Mouse (Mus musculus) cerebellum, adult 2 months (tissue): ENCODE results near the gene Fchsd2.

ENCODE experiments used
- CTCF ChIP-seq: fragments of 200-500 bp; IDR thresholded peaks from 2 replicates; pipeline ENCODE4 v1.5.1; 2011; ENCODE audit warnings: low read depth, mild to moderate bottlenecking, control low read depth, low read length, moderate library complexity, borderline replicate concordance; ENCODE audit not compliant: insufficient read depth
- POLR2A ChIP-seq: fragments of 200-500 bp; IDR thresholded peaks from 2 replicates; pipeline ENCODE4 v1.6.1; 2011; ENCODE audit warnings: low read length, control low read depth, borderline replicate concordance; ENCODE audit not compliant: insufficient read depth

GRCm38 (mm10) chr7:101160266-101160665 is 67.6 kb downstream of the Fchsd2 start:
- TF ChIP-seq CTCF (no peak), POLR2A (no peak)
